Mouse (Mus musculus) c-Kit-positive CD71-negative TER-119-negative erythroid progenitor cells, embryonic 14.5 days (primary cell): ENCODE measurements around the gene Gm21118.
"Not testable (repeated sequence)": the region's sequence is repeated elsewhere in the genome, so short reads cannot be mapped to it uniquely, and the experiment has no call there.

Experiments
- DNase-seq: peaks from one replicate; pipeline ENCODE4 v3.0.0-alpha.2; 2013; ENCODE audit warnings: low read depth

The Gm21118 gene

DNA sequence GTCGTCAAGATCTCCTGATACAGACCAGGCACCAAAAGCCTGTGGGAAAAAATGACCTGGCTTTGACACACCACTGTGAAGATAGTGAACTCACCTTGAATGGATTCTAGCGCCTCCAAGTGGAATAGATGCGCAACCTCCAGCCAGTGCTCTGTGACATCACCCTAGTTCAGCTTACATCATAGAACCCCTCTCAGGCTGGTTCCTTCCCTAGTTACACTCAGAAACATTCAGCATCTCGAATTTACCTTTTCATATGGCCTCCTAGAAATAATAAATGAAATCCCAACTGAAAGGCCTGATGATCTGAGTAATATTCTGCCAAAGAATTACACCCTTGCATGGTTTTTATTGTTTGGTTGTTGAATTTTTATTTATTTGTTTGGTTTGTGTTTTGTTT lies at the start of gene Gm21118:
TSS of gene Gm21118 (minus strand) at position 101 of the 400 bp plus-strand sequence.
- not testable (repeated sequence) for DNase-seq

DNA sequence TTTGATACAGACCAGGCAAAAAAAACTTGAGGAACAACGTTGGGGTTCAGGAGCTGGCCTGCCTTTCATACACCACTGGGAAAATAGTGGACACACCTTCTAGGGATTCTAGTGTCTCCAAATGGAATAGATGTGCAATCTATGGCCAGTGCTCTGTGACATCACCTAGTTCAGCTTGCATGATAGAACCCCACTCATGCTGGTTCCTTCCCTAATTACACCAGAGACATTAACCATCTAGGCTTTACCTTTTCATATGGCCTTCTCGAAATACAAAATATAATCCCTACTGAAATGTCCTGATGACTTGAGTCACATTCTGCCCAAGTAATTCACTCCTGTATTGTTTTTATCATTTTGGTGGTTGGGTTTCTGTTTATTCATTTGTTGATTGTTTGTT lies 29.7 kb upstream of the Gm21118 start, which contains the start of the genes Gm29423 and Gm29644:
TSS of gene Gm29423 (minus strand) at position 101 of the 400 bp plus-strand sequence.
TSS of gene Gm29644 (minus strand) at position 157 of the 400 bp plus-strand sequence.
- DNase-seq = not testable (repeated sequence)
